Mouse (Mus musculus) erythroblast, embryonic 14.5 days (primary cell): ENCODE results near the gene Armcx1.

ENCODE experiments used
- GATA1 ChIP-seq: IDR thresholded peaks from 2 replicates; pipeline ENCODE4 v1.6.1; 2012; ENCODE audit warnings: low read length, inconsistent platforms, mixed read lengths
- TAL1 ChIP-seq: IDR thresholded peaks from 3 replicates; pipeline ENCODE4 v1.6.1; 2012; ENCODE audit warnings: low read length, inconsistent platforms, mixed read lengths

DNA sequence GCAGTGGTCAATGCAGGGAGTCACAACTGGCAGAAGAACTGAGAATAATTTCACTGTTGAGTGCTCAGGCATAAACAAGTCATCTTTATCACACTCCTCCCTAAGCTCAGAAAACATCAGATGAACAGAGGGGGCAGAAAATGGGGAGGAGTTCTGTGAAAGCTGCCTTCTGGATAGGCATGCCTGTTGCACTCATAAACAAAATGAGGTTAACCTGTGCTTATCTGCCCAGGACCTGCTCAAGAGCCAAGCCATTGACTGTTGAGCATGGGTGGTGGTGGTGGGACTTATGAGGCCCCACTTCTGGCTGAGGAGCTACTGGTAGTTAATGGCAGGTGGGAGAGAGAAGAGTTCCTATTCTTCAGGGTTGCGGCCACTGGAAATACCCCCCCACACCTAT is 20.0 kb downstream of the Armcx1 start:
- TF ChIP-seq GATA1 (no peak), TAL1 (no peak)
